Mouse (Mus musculus) neural tube, embryonic 11.5 days (tissue): Measurements from ENCODE around the gene Zfp316. TPM values are rescaled to one million over a fixed set of nuclear protein-coding genes. Genes with fewer than 3 reads are reported as not detected.
A peak's percentile ranks its signal among the peaks of the same experiment; 100 is the strongest.

Experiments used
- ATAC-seq: fragments of 200-750 bp; cut with Nextera tagmentation; 2 replicates; pipeline ENCODE4 v1.8.0; 2017; ENCODE audit warnings: moderate number of reproducible peaks, mild to moderate bottlenecking, moderate TSS enrichment, moderate library complexity; ENCODE audit not compliant: insufficient read depth, low FRiP score, low TSS enrichment
- DNase-seq: peaks from one replicate; pipeline ENCODE4 v3.0.0-alpha.2; 2015; ENCODE audit warnings: low spot score
- H3K27ac ChIP-seq: fragments of 300-500 bp; sonication (generic); 2 replicates; pipeline ENCODE4 v1.5.1; 2014; ENCODE audit warnings: low read depth, mild to moderate bottlenecking, low read length
- H3K27me3 ChIP-seq: fragments of 300-500 bp; sonication (generic); 2 replicates; pipeline ENCODE4 v1.6.1; 2014; ENCODE audit warnings: mild to moderate bottlenecking, low read length, mixed read lengths; ENCODE audit not compliant: control insufficient read depth, insufficient read depth
- H3K36me3 ChIP-seq: fragments of 300-500 bp; sonication (generic); 2 replicates; pipeline ENCODE4 v1.6.1; 2014; ENCODE audit warnings: mild to moderate bottlenecking, low read length, moderate library complexity, mixed read lengths; ENCODE audit not compliant: control insufficient read depth, insufficient read depth
- H3K4me1 ChIP-seq: fragments of 300-500 bp; sonication (generic); 2 replicates; pipeline ENCODE4 v1.6.1; 2014; ENCODE audit warnings: low read length, mixed read lengths; ENCODE audit not compliant: control insufficient read depth, insufficient read depth
- H3K4me2 ChIP-seq: fragments of 300-500 bp; sonication (generic); 2 replicates; pipeline ENCODE4 v1.6.1; 2014; ENCODE audit warnings: low read depth, mild to moderate bottlenecking, moderate library complexity
- H3K4me3 ChIP-seq: fragments of 300-500 bp; sonication (generic); 2 replicates; pipeline ENCODE4 v1.5.1; 2014; ENCODE audit warnings: low read depth, low read length
- H3K9ac ChIP-seq: fragments of 300-500 bp; sonication (generic); 2 replicates; pipeline ENCODE4 v1.6.1; 2014; ENCODE audit warnings: mild to moderate bottlenecking, low read length
- H3K9me3 ChIP-seq: fragments of 300-500 bp; sonication (generic); 2 replicates; pipeline ENCODE4 v1.6.1; 2016; ENCODE audit warnings: low read length; ENCODE audit not compliant: control insufficient read depth
- WGBS: fragments of 180-500 bp; shearing (Covaris S2); extraction: QIAGEN DNeasy Blood & Tissue Kit; methylation state at CpG from one replicate; pipeline ENCODE4 v1.1.7; 2014; 5-methylcytosine and 5-hydroxymethylcytosine counted together
- polyA plus RNA-seq: library from polyadenylated mRNA; unstranded; fragments of >200 nt; fragmentation: Nextera tagmentation; extraction: Ambion mirVana; gene quantifications from 2 replicates; pipeline ENCODE4 v1.2.1, GENCODE M21; 2014

Zfp316 gene
- polyA plus RNA-seq, 1 experiment from 2014 or later, result 4.8 TPM

DNA sequence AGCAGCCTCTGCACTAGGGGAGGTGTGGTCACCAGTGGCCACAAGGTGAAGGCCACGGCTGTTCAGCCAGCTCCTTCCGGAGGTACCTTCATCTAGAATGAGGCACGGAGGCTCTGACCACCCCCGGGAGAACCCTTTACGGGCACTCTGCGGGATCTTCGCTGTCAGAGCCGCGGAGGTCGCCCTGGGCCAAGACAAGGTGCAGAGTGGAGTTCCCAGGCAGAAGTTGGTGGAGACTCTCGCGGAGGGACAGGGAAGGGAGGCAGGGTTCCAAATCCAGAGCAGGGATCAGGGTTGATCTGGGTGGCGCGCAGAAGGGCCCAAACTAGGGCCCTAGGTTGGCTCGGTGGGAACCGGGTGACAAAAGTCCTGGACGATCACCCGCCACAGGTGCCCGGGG is 23.1 kb upstream of the Zfp316 start:
- H3K27ac ChIP-seq, result no peak overlapping the region
- H3K4me2 ChIP-seq, result peak overlapping the region; percentile 45
- peak overlapping the region; percentile 27 for H3K4me3 ChIP-seq
- ATAC-seq (no peak), DNase-seq (no peak)
- peaks cover 9% of the 10 kb centered on the region; the same call in 1 of the 2 replicates for H3K4me1 ChIP-seq
- H3K9ac ChIP-seq, result 0 out of 2 replicates have a peak overlapping the region, but pooled peaks have one; percentile 15
- H3K9me3 ChIP-seq, result no peaks in the 10 kb centered on the region
- peaks cover 57% of the 10 kb centered on the region for H3K27me3 ChIP-seq
- 3% methylated on average over 19 of the region's 19 CpGs for WGBS
- no peaks in the 10 kb centered on the region for H3K36me3 ChIP-seq

DNA sequence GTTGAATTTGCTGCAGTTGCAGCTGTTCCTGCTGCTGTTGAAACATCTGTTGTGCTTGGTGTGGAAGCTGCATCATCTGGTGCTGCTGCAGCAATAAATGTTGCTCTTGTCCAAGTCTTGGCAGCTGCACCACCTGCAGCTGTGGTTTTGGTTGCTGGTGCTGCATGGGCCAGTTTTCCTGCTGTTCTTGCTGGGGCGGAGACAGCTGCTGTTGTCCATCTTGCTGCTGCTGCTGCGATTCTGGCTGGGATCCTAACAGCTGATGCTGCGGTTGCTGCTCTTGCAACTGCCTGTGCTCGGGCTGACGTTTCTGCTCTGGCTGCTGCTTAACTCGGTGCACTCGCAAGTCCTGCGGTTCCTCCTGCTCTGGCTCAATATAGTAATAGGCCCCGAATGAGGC is 19.5 kb upstream of the Zfp316 start:
- H3K36me3 ChIP-seq, result no peaks in the 10 kb centered on the region
- DNase-seq (no peak), ATAC-seq (no peak)
- no peak overlapping the region for H3K27ac ChIP-seq
- H3K27me3 ChIP-seq, result peaks cover 70% of the 10 kb centered on the region
- H3K9me3 ChIP-seq, result no peaks in the 10 kb centered on the region
- peaks cover 13% of the 10 kb centered on the region; the same call in 1 of the 2 replicates for H3K4me1 ChIP-seq
- H3K4me2 ChIP-seq, result no peak overlapping the region
- 75% methylated on average over 9 of the region's 9 CpGs for WGBS
- no peak overlapping the region for H3K4me3 ChIP-seq
- H3K9ac ChIP-seq, result no peak overlapping the region

DNA sequence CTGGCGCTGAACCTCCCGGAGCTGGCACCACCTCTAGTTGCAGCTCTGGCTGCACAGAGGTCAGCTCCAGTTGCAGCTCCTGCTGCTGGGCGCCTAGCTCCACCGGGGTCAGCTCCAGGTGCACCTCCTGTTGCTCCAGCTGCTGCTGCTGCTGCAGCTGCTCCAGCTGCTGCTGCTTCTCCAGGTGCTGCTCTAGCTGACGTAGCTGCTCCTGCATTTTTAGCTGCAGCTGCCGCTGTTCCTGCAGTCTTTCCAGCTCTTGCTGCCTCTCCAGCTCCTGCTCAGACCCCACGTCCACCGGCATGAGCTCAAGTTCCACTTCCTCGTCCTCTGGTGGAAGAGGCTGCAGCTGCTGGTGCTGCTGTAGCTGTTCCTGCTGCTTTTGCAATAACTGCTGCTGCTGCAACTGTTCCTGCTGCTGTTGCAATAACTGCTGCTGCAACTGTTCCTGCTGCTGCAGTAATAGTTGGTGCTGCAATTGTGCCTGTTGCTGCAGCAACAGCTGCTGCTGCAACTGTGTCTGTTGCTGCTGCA is 18.6 kb upstream of the Zfp316 start:
- no peak overlapping the region for H3K27ac ChIP-seq
- DNase-seq (no peak), ATAC-seq (no peak)
- peak overlapping the region; percentile 18; the same call in 1 of the 2 replicates for H3K4me3 ChIP-seq
- WGBS, result 8% methylated on average over 9 of the region's 9 CpGs
- peak overlapping the region; percentile 30 for H3K4me2 ChIP-seq
- peaks cover 61% of the 10 kb centered on the region for H3K27me3 ChIP-seq
- H3K9me3 ChIP-seq, result no peaks in the 10 kb centered on the region
- no peaks in the 10 kb centered on the region for H3K36me3 ChIP-seq
- peaks cover 13% of the 10 kb centered on the region; the same call in 1 of the 2 replicates for H3K4me1 ChIP-seq
- H3K9ac ChIP-seq, result no peak overlapping the region

DNA sequence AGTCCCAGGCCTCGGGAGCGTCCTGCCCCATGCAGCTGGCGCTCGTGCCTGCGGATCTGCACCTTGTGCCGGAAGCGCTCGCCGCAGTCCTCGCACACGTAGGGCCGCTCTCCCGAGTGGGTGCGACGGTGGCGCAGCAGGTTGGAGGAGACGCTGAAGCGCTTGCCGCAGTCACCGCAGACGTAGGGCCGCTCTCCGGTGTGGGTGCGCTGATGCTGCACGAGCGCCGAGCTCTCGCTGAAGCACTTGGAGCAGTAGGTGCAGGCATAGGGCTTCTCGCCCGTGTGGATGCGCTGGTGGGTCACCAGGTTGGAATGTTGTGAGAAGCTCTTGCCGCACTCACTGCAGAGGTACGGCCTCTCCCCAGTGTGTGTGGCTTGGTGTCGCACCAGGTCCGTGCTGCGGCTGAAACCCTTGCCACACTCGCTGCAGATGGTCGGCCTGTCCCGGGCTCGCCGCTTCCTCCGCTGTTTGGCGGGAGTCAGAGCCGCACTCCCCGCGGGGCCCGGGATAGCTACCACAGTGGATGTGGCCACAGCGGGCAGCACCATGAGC is 18.0 kb upstream of the Zfp316 start:
- no peak overlapping the region for H3K27ac ChIP-seq
- no peaks in the 10 kb centered on the region for H3K36me3 ChIP-seq
- WGBS, result 2% methylated on average over 48 of the region's 48 CpGs

DNA sequence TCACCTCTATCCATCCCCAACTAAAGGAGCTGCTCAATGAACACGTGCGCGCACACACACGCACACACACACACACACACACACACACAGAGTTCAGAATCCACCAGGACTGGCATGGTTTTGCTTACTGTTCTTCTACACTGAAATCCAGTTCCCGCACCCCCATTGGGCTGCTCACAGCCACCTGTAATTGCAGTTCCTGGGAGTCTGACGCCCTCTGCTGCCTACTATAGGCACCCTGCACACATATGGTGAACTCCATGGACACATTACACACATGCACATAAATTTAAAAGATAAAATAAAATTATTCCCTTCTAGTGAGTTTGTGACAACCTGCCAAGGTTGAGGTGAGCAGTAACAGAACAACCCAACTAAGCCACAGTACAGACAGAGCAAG is 14.9 kb upstream of the Zfp316 start:
- Histone ChIP-seq H3K4me3 (no peak overlapping the region), H3K9me3 (no peaks in the 10 kb centered on the region), H3K27me3 (peaks cover 35% of the 10 kb centered on the region), H3K36me3 (no peaks in the 10 kb centered on the region), H3K4me2 (no peak overlapping the region), H3K9ac (no peak overlapping the region), H3K27ac (no peak overlapping the region), H3K4me1 (peaks cover 10% of the 10 kb centered on the region; the same call in 1 of the 2 replicates)
- DNase-seq (no peak), ATAC-seq (no peak)
- WGBS, result 33% methylated on average over 6 of the region's 6 CpGs

More for the DNA sequence above, 18.0 kb upstream of the Zfp316 start:
- Histone ChIP-seq H3K4me3 (peak overlapping the region; percentile 18), H3K4me2 (peak overlapping the region; percentile 30), H3K27me3 (peaks cover 55% of the 10 kb centered on the region), H3K9me3 (no peaks in the 10 kb centered on the region), H3K9ac (no peak overlapping the region), H3K4me1 (peaks cover 10% of the 10 kb centered on the region; the same call in 1 of the 2 replicates)
- DNase-seq (peak; percentile 38), ATAC-seq (no peak)

DNA sequence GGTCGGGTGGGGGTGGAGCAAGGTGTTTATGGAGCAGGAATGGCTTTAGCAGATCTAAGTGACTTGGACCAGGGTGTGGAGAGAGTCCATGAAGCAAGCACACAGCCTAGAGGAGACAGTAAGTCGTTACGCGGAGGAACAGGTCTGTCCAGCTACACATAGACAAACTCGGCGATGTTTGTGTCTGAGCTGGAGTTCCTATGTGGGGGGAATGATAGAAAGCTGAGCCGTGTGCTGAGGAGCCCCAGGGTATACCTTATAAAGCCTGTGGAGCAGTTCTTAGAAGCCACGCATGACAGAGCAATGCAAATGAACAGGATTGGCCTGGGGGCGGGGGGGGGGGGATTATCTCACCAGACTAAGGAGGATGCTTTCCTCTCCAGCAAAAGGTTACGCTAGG is 9.4 kb upstream of the Zfp316 start:
- WGBS, result 53% methylated on average over 10 of the region's 10 CpGs
- no peak for ATAC-seq
- no peaks in the 10 kb centered on the region for H3K36me3 ChIP-seq

DNA sequence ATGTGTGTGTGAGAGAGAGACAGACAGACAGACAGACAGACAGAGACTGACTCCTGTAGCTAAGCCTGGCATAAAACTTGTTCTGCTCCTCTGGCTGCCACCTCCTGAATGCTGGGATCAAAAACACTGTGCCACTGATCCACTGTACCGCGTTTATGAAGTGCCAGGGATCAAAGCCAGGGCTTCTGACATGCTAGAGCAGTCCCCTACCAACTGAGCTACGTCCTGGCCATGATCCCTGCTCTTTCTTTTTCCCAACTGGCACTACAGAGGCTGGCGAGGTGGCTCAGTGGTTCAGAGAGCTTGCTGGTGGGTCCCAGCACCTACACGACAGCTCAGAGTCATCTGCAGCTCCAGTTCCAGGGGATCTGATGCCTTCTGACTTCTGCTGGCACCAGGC is 5.9 kb upstream of the Zfp316 start:
- Histone ChIP-seq H3K4me3 (no peak overlapping the region), H3K27me3 (0 out of 2 replicates have a peak, but pooled peaks cover 2% of the 10 kb centered on the region), H3K27ac (no peak overlapping the region), H3K9me3 (no peaks in the 10 kb centered on the region), H3K36me3 (no peaks in the 10 kb centered on the region), H3K4me1 (peaks cover under 1% of the 10 kb centered on the region; the same call in 1 of the 2 replicates), H3K9ac (no peak overlapping the region), H3K4me2 (no peak overlapping the region)
- DNase-seq (no peak), ATAC-seq (no peak)
- 53% methylated on average over 5 of the region's 5 CpGs for WGBS

More for the DNA sequence above, 9.4 kb upstream of the Zfp316 start:
- Histone ChIP-seq H3K9ac (no peak overlapping the region), H3K4me3 (no peak overlapping the region), H3K27me3 (0 out of 2 replicates have a peak, but pooled peaks cover 2% of the 10 kb centered on the region), H3K9me3 (no peaks in the 10 kb centered on the region), H3K27ac (no peak overlapping the region), H3K4me1 (no peaks in the 10 kb centered on the region), H3K4me2 (no peak overlapping the region)
- no peak for DNase-seq

DNA sequence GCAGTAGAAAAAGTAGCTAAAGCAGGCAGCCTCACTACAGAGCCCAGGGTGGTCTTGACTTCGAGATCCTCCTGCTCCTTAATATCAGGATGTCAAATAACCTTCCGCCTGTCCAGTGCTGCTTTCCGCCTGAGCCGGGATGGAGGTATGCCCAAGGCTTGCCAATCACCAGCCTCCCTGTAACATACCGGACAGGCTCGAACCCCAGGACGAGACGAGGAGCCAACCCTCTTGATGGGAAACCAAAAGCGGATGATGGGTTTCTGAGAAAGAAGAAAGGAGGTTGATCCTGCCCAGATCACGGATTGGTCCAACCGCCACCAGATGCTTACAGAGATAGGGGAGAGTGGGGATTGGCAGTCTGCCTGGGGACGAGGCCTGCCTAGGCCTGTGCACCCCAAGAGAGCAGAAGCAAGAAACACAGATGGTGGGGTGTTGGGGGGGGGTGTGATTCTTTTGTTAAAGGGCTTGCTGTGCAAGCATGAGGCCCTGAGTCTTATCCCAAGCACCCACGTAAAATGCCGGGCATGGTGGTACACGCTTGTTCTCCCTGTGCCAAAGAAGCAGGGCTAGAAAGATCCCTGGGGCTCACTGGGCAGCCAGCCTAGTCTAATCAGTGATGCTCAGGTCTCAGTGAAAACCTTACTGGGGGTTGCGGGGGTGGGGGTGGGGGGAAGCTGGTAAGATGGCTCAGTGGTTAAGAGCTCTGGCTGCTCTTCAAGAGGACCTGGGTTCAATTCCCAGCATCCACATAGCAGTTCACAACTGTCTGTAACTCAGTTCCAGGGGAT is 2.9 kb upstream of the Zfp316 start:
- Histone ChIP-seq H3K27me3 (no peaks in the 10 kb centered on the region), H3K36me3 (no peaks in the 10 kb centered on the region), H3K9me3 (no peaks in the 10 kb centered on the region), H3K4me1 (peaks cover 14% of the 10 kb centered on the region), H3K27ac (no peak overlapping the region), H3K4me2 (no peak overlapping the region), H3K9ac (no peak overlapping the region), H3K4me3 (no peak overlapping the region)
- 87% methylated on average over 16 of the region's 16 CpGs for WGBS
- DNase-seq, result no peak
- no peak for ATAC-seq
